Mouse (Mus musculus) adrenal gland, adult 18-20 months (tissue): ENCODE data around the gene Pkp1. TPM values are rescaled to one million over a fixed set of nuclear protein-coding genes. Genes with fewer than 3 reads are reported as not detected.

Experiments
- DNase-seq, 2 experiments: peaks; one replicate each; pipeline ENCODE4 v3.0.0; 2021 to 2022; ENCODE audit warnings: low spot score in 2 of 2
- total RNA-seq, 2 experiments: library from RNA; stranded (reverse); gene quantifications; 1 replicate in 1 of 2; 2 replicates in 1 of 2; pipeline ENCODE4 v1.2.3; 2021

Gene Pkp1
- total RNA-seq, 2 experiments from 2014 or later = not detected

- DNase-seq = no peak
These were observed 84.7 kb downstream of the Pkp1 start for GRCm38 (mm10) chr1:135834206-135834859.

GRCm38 (mm10) chr1:135828918-135829317 is 90.1 kb downstream of the Pkp1 start:
- DNase-seq = no peak

DNA sequence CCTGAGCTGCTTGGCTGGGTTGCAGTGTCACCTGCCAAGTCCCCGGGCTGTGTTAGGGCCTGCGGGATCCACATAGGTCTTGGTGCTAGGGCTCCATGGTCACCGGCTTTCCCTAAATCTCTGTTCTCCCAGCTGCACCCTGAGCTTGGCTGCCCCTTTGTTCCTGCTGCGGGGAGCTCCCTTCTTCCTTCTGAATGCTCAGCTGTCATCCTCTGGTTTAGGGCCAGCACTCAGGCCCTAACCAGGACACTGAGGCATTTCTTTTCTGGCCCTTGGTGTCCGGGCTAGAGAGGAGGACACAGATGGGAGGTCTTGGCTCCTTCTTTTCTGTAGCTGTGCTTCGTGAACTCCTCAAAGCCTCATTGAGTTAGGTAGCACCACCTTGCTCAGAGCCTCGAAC is 97.2 kb downstream of the Pkp1 start:
- DNase-seq = no peak

Other genes with a start within 250 kb of the Pkp1 start
- gene Csrp1, start 199.1 kb downstream of the Pkp1 start, total RNA-seq = 100 to 1,000 TPM in 1 of 2 experiments, 10 to 100 TPM in 1; 63.7 to 118 TPM
- gene Phlda3, start 153.1 kb downstream of the Pkp1 start, total RNA-seq = 100 to 1,000 TPM in 1 of 2 experiments, 10 to 100 TPM in 1; 35.0 to 166 TPM
- under 1 TPM in 1 of 2 experiments, not detected in 1; 0.26 TPM for gene Tnni1, start 139.8 kb downstream of the Pkp1 start, total RNA-seq
- gene Lad1, start 100.6 kb downstream of the Pkp1 start, total RNA-seq = under 1 TPM in 1 of 2 experiments, not detected in 1; 0.33 TPM
- gene Tnnt2, start 82.9 kb downstream of the Pkp1 start, total RNA-seq = 1 to 10 TPM; 1.3 to 2.2 TPM
- gene Igfn1, start 87.1 kb upstream of the Pkp1 start, total RNA-seq = under 1 TPM in 1 of 2 experiments, not detected in 1; 0.10 TPM
- 10 to 100 TPM; 29.8 to 32.0 TPM for gene Tmem9, start 88.9 kb upstream of the Pkp1 start, total RNA-seq
- not detected for gene Ascl5, start 131.6 kb upstream of the Pkp1 start, total RNA-seq
- under 1 TPM; 0.42 to 0.56 TPM for gene Cacna1s, start 133.5 kb upstream of the Pkp1 start, total RNA-seq
- 1 to 10 TPM; 2.0 TPM for gene Kif21b, start 212.2 kb upstream of the Pkp1 start, total RNA-seq